Mouse (Mus musculus): ENCODE results near the gene Khdc4. TPM values are rescaled to one million over a fixed set of nuclear protein-coding genes. Genes with fewer than 3 reads are reported as not detected.

Gene Khdc4
- polyA plus RNA-seq, 1 experiment from 2014 or later, result 86.2 TPM

Other genes with a start within 250 kb of the Khdc4 start
- 6.3 TPM in 2 replicates for gene Sema4a, start 224.6 kb upstream of the Khdc4 start, polyA plus RNA-seq (2015; fragmentation: Nextera tagmentation; extraction: Ambion mirVana)
- 148 and 150 TPM in 2 replicates for gene Lmna, start 175.8 kb upstream of the Khdc4 start, polyA plus RNA-seq (2015; fragmentation: Nextera tagmentation; extraction: Ambion mirVana)
- gene Mex3a, start 153.4 kb upstream of the Khdc4 start, polyA plus RNA-seq (2015; fragmentation: Nextera tagmentation; extraction: Ambion mirVana), result 13.1 and 13.5 TPM in 2 replicates
- gene Rab25, start 137.5 kb upstream of the Khdc4 start, polyA plus RNA-seq (2015; fragmentation: Nextera tagmentation; extraction: Ambion mirVana), result 48.0 and 61.2 TPM in 2 replicates
- 169 and 183 TPM in 2 replicates for gene Lamtor2, start 132.7 kb upstream of the Khdc4 start, polyA plus RNA-seq (2015; fragmentation: Nextera tagmentation; extraction: Ambion mirVana)
- 39.3 and 41.8 TPM in 2 replicates for gene Ubqln4, start 132.0 kb upstream of the Khdc4 start, polyA plus RNA-seq (2015; fragmentation: Nextera tagmentation; extraction: Ambion mirVana)
- 354 and 367 TPM in 2 replicates for gene Ssr2, start 109.9 kb upstream of the Khdc4 start, polyA plus RNA-seq (2015; fragmentation: Nextera tagmentation; extraction: Ambion mirVana)
- gene Arhgef2, start 79.8 kb upstream of the Khdc4 start, polyA plus RNA-seq (2015; fragmentation: Nextera tagmentation; extraction: Ambion mirVana), result 123 and 125 TPM in 2 replicates
- not detected in 2 replicates for gene Rxfp4, start 32.7 kb upstream of the Khdc4 start, polyA plus RNA-seq (2015; fragmentation: Nextera tagmentation; extraction: Ambion mirVana)
- 58.9 and 68.9 TPM in 2 replicates for gene Rit1, start 31.0 kb downstream of the Khdc4 start, polyA plus RNA-seq (2015; fragmentation: Nextera tagmentation; extraction: Ambion mirVana)
- gene Syt11, start 89.4 kb downstream of the Khdc4 start, polyA plus RNA-seq (2015; fragmentation: Nextera tagmentation; extraction: Ambion mirVana), result 8.0 and 8.1 TPM in 2 replicates
- gene Gon4l, start 149.4 kb downstream of the Khdc4 start, polyA plus RNA-seq (2015; fragmentation: Nextera tagmentation; extraction: Ambion mirVana), result 10.0 and 10.7 TPM in 2 replicates
- 37.9 and 41.6 TPM in 2 replicates for gene Msto1, start 228.2 kb downstream of the Khdc4 start, polyA plus RNA-seq (2015; fragmentation: Nextera tagmentation; extraction: Ambion mirVana)